Mouse (Mus musculus): Measurements from ENCODE around the gene Chst10.

Chst10 gene

DNA sequence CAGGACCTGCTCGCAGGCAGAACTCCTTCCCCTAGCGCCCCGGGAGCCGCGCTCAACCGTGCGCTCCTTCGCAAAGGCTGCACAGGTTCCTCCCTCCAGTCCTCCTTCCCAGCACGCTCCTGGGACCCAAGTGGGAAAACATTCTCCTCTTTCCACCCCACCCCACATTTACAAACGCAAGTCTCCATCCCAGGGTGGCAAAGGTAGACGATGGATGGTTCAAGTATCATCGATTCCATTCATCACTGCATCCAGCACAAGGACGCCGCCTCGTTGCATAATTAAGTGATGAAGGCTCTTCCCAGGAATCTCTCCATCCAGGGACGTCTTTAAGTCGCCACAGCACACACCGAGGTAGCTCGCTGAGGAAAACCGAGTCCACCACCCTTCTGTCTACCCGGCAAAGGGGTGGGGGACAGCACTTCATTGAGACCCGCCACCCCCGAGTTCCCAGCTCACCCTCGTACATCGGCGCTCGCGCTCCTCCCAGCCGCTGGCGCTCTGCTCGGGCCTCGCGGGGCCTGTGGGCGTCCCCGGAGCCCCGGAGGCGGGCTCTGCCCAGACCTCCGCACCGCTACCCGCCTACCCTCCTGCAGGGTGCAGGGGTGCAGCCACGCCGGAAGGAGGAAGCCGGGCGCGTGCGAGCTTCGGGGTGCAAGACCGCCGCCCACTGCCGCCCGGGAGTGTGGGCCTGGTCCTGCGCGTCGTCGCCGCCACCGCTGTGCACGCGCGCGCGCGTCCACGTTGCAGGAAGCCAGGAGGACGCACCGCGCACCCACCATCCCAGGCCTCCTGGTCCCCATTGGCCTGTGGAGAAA lies at the start of gene Chst10:
Gene Chst10 (minus strand): TSS at position 731 of the 818 bp plus-strand sequence.
- peak; percentile 84 for DNase-seq

DNA sequence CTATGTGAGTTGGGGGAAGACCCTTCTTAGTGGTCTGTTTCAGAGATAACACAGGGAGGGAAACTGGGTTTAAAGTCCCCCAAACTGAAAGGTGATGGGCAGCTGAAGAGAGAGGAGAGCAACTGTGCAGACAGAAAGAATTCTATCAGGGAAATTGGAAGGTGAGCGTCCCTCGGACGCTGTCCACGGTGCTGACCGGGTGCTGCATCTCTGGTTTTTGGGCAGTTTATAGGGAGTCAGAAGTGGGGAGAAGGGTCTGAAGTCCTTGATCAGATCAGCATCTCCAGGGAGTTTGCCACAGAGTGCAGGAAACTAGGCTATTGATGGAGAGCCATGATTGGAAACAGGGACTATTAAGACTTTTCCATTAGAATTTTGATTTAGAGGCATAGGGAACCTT lies 41.6 kb upstream of the Chst10 start:
- DNase-seq, result no peak

GRCm38 (mm10) chr1:38938849-38939248 lies 40.9 kb upstream of the Chst10 start, which contains the start of gene Nms:
Gene Nms, plus strand, starts transcription at chr1:38939149.
- DNase-seq, result no peak

- DNase-seq, result peak; percentile 54
These were observed 38.8 kb upstream of the Chst10 start for GRCm38 (mm10) chr1:38936780-38937179.

DNA sequence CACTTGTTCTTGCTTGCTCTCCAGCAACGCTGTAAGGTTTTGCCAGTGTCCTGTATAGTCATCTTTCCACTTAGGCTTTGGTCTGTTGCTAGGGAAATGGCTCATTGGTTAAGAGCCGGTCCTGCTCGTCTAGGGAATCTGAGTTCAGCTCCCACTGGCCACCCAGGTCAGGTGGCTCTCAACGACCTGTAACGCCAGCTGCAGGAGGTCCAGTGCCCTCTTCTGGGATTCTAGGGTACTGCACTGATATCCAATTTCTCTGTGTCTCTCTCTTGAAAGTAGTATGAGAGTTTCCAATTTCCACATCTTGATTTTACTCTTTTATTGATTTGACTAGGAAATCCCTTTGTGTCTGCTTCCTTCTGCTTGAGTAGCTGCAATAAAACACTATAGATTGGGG lies 36.7 kb upstream of the Chst10 start:
- DNase-seq, result peak; percentile 44

DNA sequence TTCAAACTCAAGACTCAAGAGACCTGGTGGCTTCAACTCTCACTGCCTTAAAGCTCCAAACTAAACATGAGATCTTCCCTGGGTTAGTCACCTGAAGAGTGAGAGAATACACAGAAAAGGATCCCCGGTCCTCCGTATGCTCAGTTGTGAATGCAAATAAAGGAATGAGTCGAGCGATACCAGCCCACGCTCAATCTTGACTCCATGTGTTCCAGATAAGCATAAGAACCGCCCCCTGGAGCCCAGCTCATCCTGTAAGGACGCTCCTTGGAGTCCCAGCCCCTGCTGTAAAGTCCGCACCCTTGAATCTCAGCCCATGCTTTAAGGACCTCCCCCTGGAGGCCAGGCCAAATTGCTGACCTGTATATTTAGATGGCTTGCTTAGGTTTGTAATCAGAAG lies 32.8 kb upstream of the Chst10 start:
- no peak for DNase-seq

GRCm38 (mm10) chr1:38929468-38929867 lies 31.5 kb upstream of the Chst10 start:
- no peak for DNase-seq

- no peak for DNase-seq
These were observed 31.0 kb upstream of the Chst10 start for GRCm38 (mm10) chr1:38928996-38929395.

DNA sequence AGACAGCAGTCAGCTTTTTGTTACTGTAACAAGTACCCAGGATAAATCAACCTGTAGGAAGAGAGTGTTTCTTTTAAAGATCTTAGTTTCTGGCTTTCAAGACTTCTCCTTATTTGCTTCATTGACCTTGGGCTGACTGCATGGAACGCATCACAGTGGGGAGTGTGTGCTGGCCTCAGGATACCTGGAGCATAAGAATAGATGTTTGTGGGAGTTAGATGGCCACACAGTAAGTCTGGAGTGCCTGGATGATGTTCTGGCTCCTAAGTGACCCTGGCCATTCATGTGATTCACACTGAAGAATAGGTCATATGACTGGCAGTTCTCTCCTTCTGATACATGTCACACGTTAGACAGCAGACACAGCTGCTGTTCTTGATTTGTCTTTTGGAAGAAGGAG lies 6.0 kb upstream of the Chst10 start:
- no peak for DNase-seq

- DNase-seq, result no peak
These were observed 4.6 kb upstream of the Chst10 start for GRCm38 (mm10) chr1:38902571-38902970.

DNA sequence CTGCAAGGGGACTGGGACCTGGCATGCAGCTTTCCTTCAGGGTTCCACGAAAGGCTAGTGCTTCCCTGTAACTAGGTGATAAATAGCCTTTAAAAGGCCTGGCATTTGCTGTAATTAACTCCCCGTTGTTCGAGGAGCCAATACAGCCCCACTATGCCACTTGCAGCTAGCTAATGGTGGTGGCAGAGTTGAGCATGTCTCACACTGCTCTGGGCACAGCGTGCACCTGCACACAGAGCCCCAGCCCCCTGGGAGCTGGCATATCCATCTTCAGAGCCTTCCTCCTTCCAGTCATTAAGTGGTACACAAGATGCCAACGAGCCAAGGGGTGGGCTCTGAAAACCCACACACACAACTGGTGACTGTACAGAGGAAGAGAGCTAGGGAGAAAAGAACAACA lies 4.9 kb downstream of the Chst10 start:
- DNase-seq, result peak; percentile 1

DNA sequence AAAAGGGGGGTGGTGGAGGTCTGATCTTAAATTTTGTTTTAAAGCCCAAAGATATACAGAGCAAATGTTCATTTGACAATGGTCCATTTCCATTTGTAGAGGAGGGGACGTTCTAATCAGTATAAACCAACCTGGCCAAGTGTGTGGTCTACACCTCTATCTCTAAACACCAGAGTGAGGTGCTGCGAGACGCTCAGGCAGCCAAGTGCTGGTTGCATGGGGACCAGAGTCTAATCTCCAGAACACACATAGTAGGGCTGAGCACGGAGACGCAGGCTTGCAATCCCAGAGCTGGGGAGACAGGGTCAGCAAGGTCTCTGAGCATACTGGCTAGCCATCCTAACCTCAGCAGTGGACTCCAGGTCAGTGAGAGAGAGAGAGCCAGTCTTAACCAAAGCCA lies 6.5 kb downstream of the Chst10 start:
- no peak for DNase-seq

DNA sequence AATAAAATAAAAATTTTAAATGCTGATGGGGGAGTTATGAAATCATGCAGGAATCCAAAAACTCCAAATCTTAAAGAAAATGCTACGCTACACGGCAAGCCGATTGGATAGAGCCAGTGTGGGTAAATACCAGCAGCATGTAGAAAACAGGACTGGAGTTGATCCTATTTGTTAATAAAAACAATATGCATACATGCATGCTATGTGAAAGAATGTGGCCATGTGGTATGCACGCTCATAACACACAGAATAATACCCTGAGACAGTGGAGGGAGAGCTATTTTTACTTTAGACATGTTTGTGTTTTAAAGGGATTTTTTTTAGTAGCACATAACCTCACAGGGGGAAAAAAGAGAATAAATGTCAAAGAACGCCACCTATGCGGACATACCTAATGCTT lies 9.2 kb downstream of the Chst10 start:
- DNase-seq, result no peak

DNA sequence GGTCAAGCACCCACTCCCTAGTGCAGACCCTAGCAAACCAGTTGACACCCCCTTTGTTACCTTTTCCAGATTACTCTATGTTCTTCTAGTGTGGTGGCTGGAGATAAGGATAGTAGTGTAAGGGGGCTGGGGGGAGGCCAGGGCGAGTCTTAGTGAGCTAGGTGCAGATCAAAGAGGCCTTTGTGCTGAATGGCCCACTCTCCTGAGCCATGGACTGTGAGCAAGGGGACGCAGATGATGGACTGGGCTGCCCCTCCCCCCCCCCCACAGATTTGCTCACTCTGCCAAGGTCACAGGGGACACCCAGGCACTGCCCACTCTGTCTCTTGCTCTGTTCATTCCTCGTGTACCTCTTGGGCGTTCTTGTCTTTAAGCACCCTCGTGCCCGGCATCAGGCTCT lies 10.9 kb downstream of the Chst10 start:
- DNase-seq, result no peak

- DNase-seq, result no peak
These were observed 11.4 kb downstream of the Chst10 start for GRCm38 (mm10) chr1:38886602-38887001.

DNA sequence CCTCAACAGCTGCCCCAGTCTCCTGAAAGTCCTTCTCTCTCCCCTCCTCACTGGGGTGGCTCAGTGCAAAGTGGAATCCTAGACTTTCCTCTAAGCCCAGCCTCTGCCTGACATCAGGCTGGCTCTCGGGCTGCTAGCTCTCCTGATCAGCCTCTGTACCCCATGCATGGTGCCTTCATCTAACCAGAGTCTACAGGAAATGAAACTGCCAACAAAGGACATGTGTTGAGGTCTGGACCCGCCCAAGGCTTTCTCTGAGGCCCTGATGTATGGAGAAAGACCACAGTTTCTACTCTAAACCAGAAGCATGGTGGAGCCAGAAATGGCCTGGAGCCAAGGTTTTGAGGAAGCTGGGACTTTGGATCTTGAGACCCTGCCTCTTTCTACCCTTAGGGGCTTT lies 12.0 kb downstream of the Chst10 start:
- DNase-seq, result no peak

DNA sequence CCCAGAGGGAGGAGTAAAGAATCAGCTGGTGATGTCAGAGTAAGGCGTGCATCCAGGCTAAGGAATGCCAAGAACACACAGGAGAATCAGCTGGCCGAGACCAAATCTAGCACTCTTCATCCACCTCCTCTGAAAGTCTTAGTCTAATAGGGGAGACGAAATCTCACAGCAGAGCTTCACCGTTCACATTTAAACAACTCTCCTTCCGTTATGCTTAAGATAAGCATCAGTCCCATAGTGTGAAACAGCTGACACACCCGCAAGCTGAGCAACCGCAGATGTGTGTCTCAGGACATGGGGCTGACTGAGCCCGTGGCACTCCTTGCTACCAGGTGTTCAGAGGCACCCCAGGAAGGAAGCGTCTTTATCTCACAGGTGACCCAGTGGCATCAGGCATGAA lies 14.2 kb downstream of the Chst10 start:
- DNase-seq, result no peak

- no peak for DNase-seq
These were observed 15.2 kb downstream of the Chst10 start for GRCm38 (mm10) chr1:38882746-38883145.

DNA sequence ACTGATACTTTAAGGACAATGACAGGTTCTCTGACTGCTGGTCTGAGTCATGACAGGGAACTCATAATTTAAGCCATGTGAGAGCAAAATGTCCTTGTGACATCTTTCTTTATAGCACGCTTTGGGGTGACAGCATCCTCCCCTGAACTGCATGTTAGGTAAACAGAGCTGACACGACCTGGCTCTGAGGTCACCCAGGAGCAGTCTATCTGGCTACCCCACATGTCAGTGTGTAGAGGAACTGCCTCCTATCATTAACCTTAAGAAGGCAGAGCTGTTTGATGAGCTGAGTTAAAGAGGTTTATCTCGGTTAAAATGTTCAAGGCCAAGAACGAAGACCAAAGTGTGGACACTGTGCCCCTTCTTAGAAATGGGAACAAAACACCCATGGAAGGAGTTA lies 16.6 kb downstream of the Chst10 start:
- DNase-seq, result no peak

GRCm38 (mm10) chr1:38876671-38877382 lies 21.1 kb downstream of the Chst10 start:
- DNase-seq, result no peak

DNA sequence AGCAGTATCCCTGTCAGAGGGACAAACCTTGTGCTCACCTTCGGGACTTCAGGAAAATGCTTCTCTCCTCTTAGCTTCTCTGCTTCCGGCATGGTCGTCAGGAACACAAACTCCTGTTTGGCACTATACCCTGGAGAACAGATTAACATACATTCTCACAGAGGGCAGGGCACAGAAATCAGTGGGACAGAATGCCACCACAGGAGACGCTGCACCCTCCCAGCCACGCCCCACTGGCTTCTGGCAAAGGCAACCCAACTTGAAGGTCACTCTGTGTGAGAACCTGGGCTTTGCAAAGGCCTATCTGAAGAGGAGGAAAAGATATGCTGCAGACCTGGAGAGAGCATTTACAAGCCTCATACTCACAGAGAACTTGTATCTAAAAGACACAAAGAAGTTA lies 24.1 kb downstream of the Chst10 start:
- DNase-seq, result peak; percentile 58

DNA sequence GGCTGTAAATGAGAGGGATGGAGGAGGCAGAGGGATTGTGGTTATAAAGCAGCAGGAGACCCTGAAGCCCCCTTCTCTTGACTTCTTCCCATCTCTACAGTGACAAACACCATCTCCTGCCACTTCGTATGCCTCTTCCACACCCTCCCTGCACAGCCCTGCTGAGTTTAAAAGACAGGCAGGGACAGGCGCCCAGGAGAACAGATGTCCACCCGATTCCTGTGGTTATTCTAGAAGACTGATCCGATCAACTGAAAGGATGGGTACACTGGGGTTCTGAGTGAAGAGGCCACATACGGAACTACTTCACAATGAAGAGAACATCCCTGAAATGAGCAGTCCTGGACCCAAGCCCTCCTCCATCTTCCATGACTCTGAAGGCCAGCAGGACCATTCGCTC lies 26.1 kb downstream of the Chst10 start:
- peak; percentile 49 for DNase-seq

DNA sequence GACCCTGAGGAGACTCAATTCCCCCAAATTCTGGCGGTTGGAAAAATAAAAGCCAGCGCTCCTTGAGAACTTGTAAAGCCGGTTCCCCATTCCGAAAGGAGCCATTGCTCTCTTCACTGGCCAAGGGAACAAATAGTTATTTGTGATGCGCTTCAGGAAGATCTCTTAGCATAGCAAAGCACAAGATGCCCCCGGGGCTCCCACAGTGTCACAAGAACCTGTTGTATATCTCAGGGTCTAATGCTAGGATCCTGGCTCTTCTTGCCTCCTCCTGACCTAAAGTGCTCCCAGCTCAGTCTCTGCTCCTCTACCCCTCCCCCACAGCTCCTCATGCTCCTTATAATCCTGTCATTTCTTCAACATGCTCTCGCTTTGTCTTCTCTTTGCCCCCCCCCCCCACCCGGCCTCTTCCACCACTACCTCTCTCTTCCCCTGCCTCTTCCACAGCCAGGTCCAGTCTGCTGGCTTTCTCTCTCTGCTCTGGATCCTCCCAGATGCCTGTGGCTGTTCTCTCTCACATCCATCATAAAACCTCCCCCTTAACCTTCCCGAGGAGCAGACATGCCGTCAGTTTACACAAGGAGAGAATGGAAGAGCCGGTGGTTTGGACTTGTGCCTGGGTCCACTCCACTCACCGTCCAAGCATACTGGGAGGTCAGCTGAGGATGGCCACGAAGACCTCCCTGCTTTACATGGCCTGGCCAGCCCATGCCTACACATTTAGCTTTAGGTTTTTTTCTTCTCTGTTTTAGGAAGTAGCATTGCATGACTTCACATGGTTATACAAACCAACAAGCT lies 28.4 kb downstream of the Chst10 start:
- DNase-seq, result no peak

DNA sequence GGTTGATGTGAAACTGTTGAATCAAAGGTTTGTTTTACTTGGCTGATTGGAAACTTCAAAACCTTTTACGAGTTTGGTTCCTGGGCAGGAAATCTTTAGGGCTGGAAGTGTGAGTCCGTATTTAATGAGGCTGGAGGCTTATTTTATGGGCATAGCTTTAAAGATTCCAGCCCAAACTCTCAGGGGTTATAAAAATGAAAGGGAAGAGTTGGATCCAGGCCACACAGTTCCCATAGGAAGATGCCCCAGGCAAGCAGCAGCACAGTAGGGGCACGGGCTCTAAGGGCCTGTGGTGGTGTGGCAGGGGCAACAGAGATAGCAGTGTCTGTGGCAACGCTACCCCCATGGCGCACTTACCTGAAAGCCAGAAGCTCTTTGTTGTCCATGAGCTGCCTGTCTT lies 31.7 kb downstream of the Chst10 start:
- no peak for DNase-seq

All from cerebellum, adult 9-10 months (tissue).